Mouse (Mus musculus) G1E (cell line): ENCODE data around the gene Mthfs.

ENCODE experiments used
- CTCF ChIP-seq: IDR thresholded peaks from 2 replicates; pipeline ENCODE4 v1.5.1; 2012; ENCODE audit warnings: low read depth, low read length, inconsistent platforms, mixed read lengths
- GATA1 ChIP-seq: IDR thresholded peaks from 2 replicates; pipeline ENCODE4 v1.6.1; 2012; ENCODE audit warnings: borderline replicate concordance, low read length, inconsistent platforms, mixed read lengths
- GATA2 ChIP-seq: IDR thresholded peaks from 2 replicates; pipeline ENCODE4 v1.6.1; 2012; ENCODE audit warnings: low read depth, low read length, inconsistent platforms, borderline replicate concordance

GRCm38 (mm10) chr9:89256556-89257335, 46.3 kb downstream of the Mthfs start:
- TF ChIP-seq CTCF (no peak), GATA2 (no peak), GATA1 (no peak)
